Mouse (Mus musculus): ENCODE data around the gene Ly6g5b.

DNA sequence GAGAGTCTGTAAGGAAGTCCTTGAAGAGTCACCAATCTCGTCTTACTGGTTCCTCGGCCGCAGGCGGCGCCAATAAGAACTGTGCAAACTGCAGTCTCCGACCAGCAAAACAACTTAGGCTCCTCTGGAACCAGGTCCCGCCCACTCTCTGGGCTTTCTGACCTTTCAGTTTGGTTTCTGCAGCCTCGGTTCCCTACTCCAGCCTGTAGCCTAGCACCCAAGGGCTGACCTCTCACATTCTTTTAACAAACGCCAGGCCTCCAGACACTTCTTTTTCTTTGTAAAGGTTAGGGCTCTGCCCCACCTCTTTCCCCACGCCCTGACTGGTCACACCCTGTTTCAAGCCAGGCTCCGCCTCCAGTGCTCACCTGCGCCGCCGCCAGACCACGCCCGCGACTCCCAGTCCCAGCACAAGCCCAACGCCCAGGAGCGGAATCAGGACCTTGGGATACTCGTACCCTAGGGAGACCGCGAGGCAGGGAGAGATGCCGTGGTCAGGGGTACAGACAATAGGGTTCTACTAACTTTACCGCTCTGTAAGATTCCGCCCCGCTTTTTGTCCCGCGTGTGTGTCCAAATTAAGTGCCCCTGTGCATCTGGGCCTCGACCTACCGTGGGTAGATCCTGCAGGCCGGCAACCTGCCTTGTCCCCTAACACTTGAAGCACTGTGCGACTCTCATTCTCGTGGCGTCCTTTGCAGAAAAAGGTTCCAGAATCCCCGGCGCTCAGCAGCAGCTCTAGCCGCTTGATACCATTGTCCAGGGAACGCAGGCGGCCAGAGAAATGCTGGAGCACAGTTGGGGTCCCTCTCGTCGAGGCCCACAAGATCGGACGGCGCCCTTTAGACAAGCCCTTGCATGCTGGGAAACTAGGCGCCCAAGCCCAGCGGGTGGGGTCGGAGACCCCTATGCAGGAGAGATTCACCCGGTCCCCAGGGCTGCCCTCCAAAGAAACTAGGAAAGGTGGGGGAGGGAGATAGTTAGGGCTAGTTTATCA, 50.0 kb downstream of the Ly6g5b start, which contains the start of gene Ly6g6c:
- no peak for TF ChIP-seq CTCF (IDR thresholded peaks at IDR 0.05; ENCODE audit: low read depth)
- no peak for TF ChIP-seq EP300 (IDR thresholded peaks at IDR 0.05; ENCODE audit: low read depth)

All from heart, postnatal 0 days (tissue).